Mouse (Mus musculus) CH12.LX (cell line): ENCODE results near the gene Mmp9. TPM values are rescaled to one million over a fixed set of nuclear protein-coding genes. Genes with fewer than 3 reads are reported as not detected.
A peak's percentile ranks its signal among the peaks of the same experiment; 100 is the strongest.

Experiments used
- DNase-seq: peaks from one replicate; pipeline ENCODE4 v3.0.0-alpha.2; 2013; ENCODE audit errors: extremely low read depth
- H3K27ac ChIP-seq: 2 replicates; pipeline ENCODE4 v1.5.1; 2012; ENCODE audit warnings: low read depth, mild to moderate bottlenecking, control low read depth, moderate library complexity; ENCODE audit not compliant: insufficient read depth
- H3K27me3 ChIP-seq: replicated peaks from 2 replicates; pipeline ENCODE3; 2012; ENCODE audit warnings: inconsistent platforms
- H3K36me3 ChIP-seq, 2 experiments: replicated peaks in 1 of 2; 2 replicates each; pipeline versions ENCODE3 to v1.6.1; 2012; ENCODE audit warnings: inconsistent platforms in 1 of 2, low read length in 1 of 2, mild to moderate bottlenecking in 1 of 2, mixed read lengths in 1 of 2, moderate library complexity in 1 of 2; ENCODE audit not compliant: control insufficient read depth in 1 of 2, insufficient read depth in 1 of 2
- H3K4me1 ChIP-seq, 2 experiments: 2 replicates each; pipeline ENCODE4 v1.6.1; 2012; ENCODE audit warnings: inconsistent platforms in 1 of 2, moderate library complexity in 1 of 2; ENCODE audit not compliant: insufficient read depth in 2 of 2, control insufficient read depth in 1 of 2
- H3K4me2 ChIP-seq: 2 replicates; pipeline ENCODE4 v1.6.1; 2012; ENCODE audit warnings: low read depth, mild to moderate bottlenecking, control low read depth; ENCODE audit not compliant: poor library complexity, insufficient read depth, severe bottlenecking
- H3K4me3 ChIP-seq, 3 experiments: fragments of 150-350 bp in 1 of 3; sonication (generic) in 1 of 3; replicated peaks in 1 of 3; 2 replicates each; pipeline versions ENCODE3 to v1.5.1; 2011 to 2012; ENCODE audit warnings: low read depth in 2 of 3, low read length in 2 of 3, mild to moderate bottlenecking in 2 of 3, moderate library complexity in 2 of 3, control low read depth in 1 of 3, improper control_type of control experiment in 1 of 3, inconsistent platforms in 1 of 3, mixed read lengths in 1 of 3; ENCODE audit not compliant: poor library complexity in 1 of 3
- H3K79me2 ChIP-seq: replicated peaks from 2 replicates; pipeline ENCODE4 v1.6.1; 2012; ENCODE audit warnings: mild to moderate bottlenecking, moderate library complexity; ENCODE audit not compliant: control insufficient read depth, poor library complexity, insufficient read depth, severe bottlenecking; ENCODE audit errors: extremely low read depth
- H3K9ac ChIP-seq: 2 replicates; pipeline ENCODE4 v1.6.1; 2012; ENCODE audit warnings: low read depth, mild to moderate bottlenecking, control low read depth, moderate library complexity; ENCODE audit not compliant: insufficient read depth
- H3K9me3 ChIP-seq: replicated peaks from 2 replicates; pipeline ENCODE3; 2012; ENCODE audit warnings: low read length, inconsistent platforms, mixed read lengths
- E2F4 ChIP-seq: IDR thresholded peaks from 2 replicates; pipeline ENCODE4 v1.6.1; 2011; ENCODE audit warnings: low read depth, low read length, improper control_type of control experiment; ENCODE audit not compliant: insufficient replicate concordance
- ELF1 ChIP-seq: IDR thresholded peaks from 2 replicates; pipeline ENCODE4 v1.6.1; 2014; ENCODE audit warnings: low read depth, mild to moderate bottlenecking, inconsistent platforms, low read length, improper control_type of control experiment
- EP300 ChIP-seq: IDR thresholded peaks from 2 replicates; pipeline ENCODE4 v1.6.1; 2011; ENCODE audit warnings: low read length, improper control_type of control experiment
- ETS1 ChIP-seq: conservative IDR thresholded peaks from 2 replicates; pipeline ENCODE4 v1.6.1; 2012; ENCODE audit warnings: low read depth, mild to moderate bottlenecking, inconsistent platforms, low read length, improper control_type of control experiment, moderate library complexity
- JUN ChIP-seq: IDR thresholded peaks from 2 replicates; pipeline ENCODE4 v1.6.1; 2011; ENCODE audit warnings: low read depth, mild to moderate bottlenecking, low read length, improper control_type of control experiment, moderate library complexity; ENCODE audit not compliant: insufficient read depth
- JUND ChIP-seq: conservative IDR thresholded peaks from 2 replicates; pipeline ENCODE4 v1.6.1; 2011; ENCODE audit warnings: low read depth, low read length, improper control_type of control experiment
- KAT2A ChIP-seq: IDR thresholded peaks from 2 replicates; pipeline ENCODE4 v1.6.1; 2012; ENCODE audit warnings: low read length, improper control_type of control experiment, inconsistent platforms; ENCODE audit not compliant: insufficient replicate concordance
- MAX ChIP-seq: IDR thresholded peaks from 2 replicates; pipeline ENCODE4 v1.6.1; 2011; ENCODE audit warnings: low read length, improper control_type of control experiment
- MYC ChIP-seq: IDR thresholded peaks from 2 replicates; pipeline ENCODE4 v1.6.1; 2011; ENCODE audit warnings: low read depth, mild to moderate bottlenecking, improper control_type of control experiment, low read length
- PAX5 ChIP-seq: IDR thresholded peaks from 2 replicates; pipeline ENCODE4 v1.6.1; 2012; ENCODE audit warnings: low read length, inconsistent platforms, mixed read lengths
- RAD21 ChIP-seq: IDR thresholded peaks from 2 replicates; pipeline ENCODE4 v1.6.1; 2011; ENCODE audit warnings: low read depth, mild to moderate bottlenecking, low read length, improper control_type of control experiment, moderate library complexity
- RCOR1 ChIP-seq: conservative IDR thresholded peaks from 2 replicates; pipeline ENCODE4 v1.6.1; 2012; ENCODE audit warnings: low read depth, mild to moderate bottlenecking, inconsistent platforms, low read length, improper control_type of control experiment
- TCF12 ChIP-seq: IDR thresholded peaks from 2 replicates; pipeline ENCODE4 v1.6.1; 2014; ENCODE audit warnings: low read depth, mild to moderate bottlenecking, inconsistent platforms, low read length, improper control_type of control experiment
- ZMIZ1 ChIP-seq: IDR thresholded peaks from 2 replicates; pipeline ENCODE4 v1.6.1; 2012; ENCODE audit warnings: low read depth, mild to moderate bottlenecking, inconsistent platforms, low read length, improper control_type of control experiment
- ZNF384 ChIP-seq: IDR thresholded peaks from 2 replicates; pipeline ENCODE4 v1.6.1; 2012; ENCODE audit warnings: low read depth, low read length, improper control_type of control experiment, inconsistent platforms
- dilution Hi-C: fragments of 300-500 bp; cut with MboI; formaldehyde crosslinking; loops from 2 replicates; pipeline ENCODE4 v1.14.3; 2020; ENCODE audit warnings: low sequenced_read_pairs; ENCODE audit not compliant: extremely low pct_unique_long_range_greater_than_20kb, extremely low pct_ligation_motif_present
- in situ Hi-C: fragments of 300-500 bp; cut with MboI; formaldehyde crosslinking; loops from 3 replicates; pipeline ENCODE4 v1.14.3; 2019; ENCODE audit warnings: low sequenced_read_pairs, low pct_ligation_motif_present, low pct_unique_long_range_greater_than_20kb, mixed read lengths
- polyA plus RNA-seq: library from polyadenylated mRNA; unstranded; fragments of >175 nt; gene quantifications from 2 replicates; pipeline ENCODE4 v1.2.1, GENCODE M21; 2012; ENCODE audit warnings: low read depth; ENCODE audit not compliant: insufficient read length
- total RNA-seq, 2 experiments: library from RNA; depleted of rRNA; stranded (reverse); fragments of 300-350 nt in 1 of 2; fragments of >200 nt in 1 of 2; gene quantifications; 2 replicates each; pipeline ENCODE4 v1.2.3; 2012 to 2014

Gene Mmp9
- total and polyA plus RNA-seq, 3 experiments, result not detected

DNA sequence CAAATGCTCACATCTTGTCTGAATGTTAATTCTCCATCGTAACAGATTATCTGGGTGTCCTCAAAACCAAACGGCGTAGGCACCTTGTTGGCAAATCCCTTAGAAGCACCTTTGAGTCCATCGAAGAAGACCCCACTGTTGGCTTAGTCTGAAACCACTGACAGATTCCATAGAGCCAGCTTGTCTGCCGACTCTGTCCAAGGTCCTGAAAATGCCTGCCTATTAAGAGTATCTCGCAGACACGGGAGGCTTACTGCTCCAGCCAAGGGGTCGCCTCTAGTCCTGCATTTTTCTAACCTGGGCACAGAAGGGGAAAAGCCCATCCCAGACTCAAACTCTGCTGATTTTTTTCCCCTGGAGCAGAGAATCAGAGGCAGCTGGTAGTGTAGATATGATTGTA lies 25.8 kb downstream of the Mmp9 start:
- peaks cover 43% of the 10 kb centered on the region for H3K27me3 ChIP-seq
- peaks cover 3 to 6% of the 10 kb centered on the region in 2 experiments; a peak in 3 of 4 replicates for H3K4me1 ChIP-seq
- TF ChIP-seq ETS1, result no peak
- no peak for TF ChIP-seq RCOR1
- no peak for TF ChIP-seq TCF12
- TF ChIP-seq MAX, result no peak
- TF ChIP-seq JUND, result no peak
- TF ChIP-seq ZNF384, result no peak
- TF ChIP-seq EP300, result no peak
- no peak for TF ChIP-seq ZMIZ1
- TF ChIP-seq JUN, result no peak
- TF ChIP-seq, all 38 proteins: peak for 0
- Histone ChIP-seq H3K4me3 (no peak overlapping the region), H3K9ac (no peak overlapping the region), H3K79me2 (no peaks in the 10 kb centered on the region), H3K4me2 (no peak overlapping the region), H3K9me3 (peaks cover 6% of the 10 kb centered on the region), H3K36me3 (no peaks in the 10 kb centered on the region), H3K27ac (no peak overlapping the region)
- in situ Hi-C loops, result no loop called here
- dilution Hi-C loops, result no loop called here
- peak; percentile 34 for DNase-seq

GRCm38 (mm10) chr2:164967193-164967592 lies 26.6 kb downstream of the Mmp9 start:
- Histone ChIP-seq H3K4me2 (no peak overlapping the region), H3K9me3 (peaks cover 6% of the 10 kb centered on the region), H3K9ac (no peak overlapping the region), H3K4me1 (peaks cover 0 to 3% of the 10 kb centered on the region in 2 experiments; a peak in 1 of 4 replicates), H3K4me3 (no peak overlapping the region), H3K79me2 (no peaks in the 10 kb centered on the region), H3K36me3 (no peaks in the 10 kb centered on the region), H3K27me3 (peaks cover 49% of the 10 kb centered on the region), H3K27ac (no peak overlapping the region)
- DNase-seq, result no peak
- in situ Hi-C loops (no loop called here), dilution Hi-C loops (no loop called here)
- TF ChIP-seq RAD21 (no peak), ELF1 (no peak), MYC (no peak), RCOR1 (no peak), KAT2A (no peak), E2F4 (no peak), PAX5 (no peak)
